Mouse (Mus musculus) midbrain, embryonic 16.5 days (tissue): ENCODE measurements around the gene Hacd3. TPM values are rescaled to one million over a fixed set of nuclear protein-coding genes. Genes with fewer than 3 reads are reported as not detected.

Source experiments
- ATAC-seq: fragments of 200-750 bp; cut with Nextera tagmentation; 2 replicates; pipeline ENCODE4 v1.8.0; 2017; ENCODE audit warnings: moderate TSS enrichment
- H3K27ac ChIP-seq: fragments of 300-500 bp; sonication (generic); 2 replicates; pipeline ENCODE4 v1.5.1; 2014; ENCODE audit warnings: mild to moderate bottlenecking, low read length, mixed read lengths
- H3K27me3 ChIP-seq: fragments of 300-500 bp; sonication (generic); 2 replicates; pipeline ENCODE4 v1.6.1; 2014; ENCODE audit warnings: low read depth, low read length, mixed read lengths; ENCODE audit not compliant: control insufficient read depth, insufficient read depth
- H3K36me3 ChIP-seq: fragments of 300-500 bp; sonication (generic); 2 replicates; pipeline ENCODE4 v1.6.1; 2014; ENCODE audit warnings: mild to moderate bottlenecking, low read length, moderate library complexity, mixed read lengths; ENCODE audit not compliant: control insufficient read depth, insufficient read depth
- H3K4me1 ChIP-seq: fragments of 300-500 bp; sonication (generic); 2 replicates; pipeline ENCODE4 v1.6.1; 2014; ENCODE audit warnings: mild to moderate bottlenecking, low read length, mixed read lengths; ENCODE audit not compliant: control insufficient read depth, insufficient read depth
- H3K4me2 ChIP-seq: fragments of 300-500 bp; sonication (generic); 2 replicates; pipeline ENCODE4 v1.6.1; 2014; ENCODE audit warnings: mild to moderate bottlenecking, low read length, mixed read lengths
- H3K4me3 ChIP-seq: fragments of 300-500 bp; sonication (generic); 2 replicates; pipeline ENCODE4 v1.5.1; 2014; ENCODE audit warnings: low read depth, mild to moderate bottlenecking, low read length, moderate library complexity, mixed read lengths
- H3K9ac ChIP-seq: fragments of 300-500 bp; sonication (generic); 2 replicates; pipeline ENCODE4 v1.6.1; 2014; ENCODE audit warnings: low read depth, low read length, mixed read lengths
- H3K9me3 ChIP-seq: fragments of 300-500 bp; sonication (generic); replicated peaks from 2 replicates; pipeline ENCODE4 v1.6.1; 2014; ENCODE audit warnings: mild to moderate bottlenecking, low read length, mixed read lengths; ENCODE audit not compliant: control insufficient read depth, poor library complexity, severe bottlenecking
- WGBS: fragments of 180-500 bp; shearing (Covaris S2); extraction: QIAGEN DNeasy Blood & Tissue Kit; methylation state at CpG from one replicate; pipeline ENCODE4 v1.1.7; 2014; 5-methylcytosine and 5-hydroxymethylcytosine counted together
- polyA plus RNA-seq: library from polyadenylated mRNA; unstranded; fragments of >200 nt; fragmentation: Nextera tagmentation; extraction: Ambion mirVana; gene quantifications from 2 replicates; pipeline ENCODE4 v1.2.1, GENCODE M21; 2015

Hacd3 gene
- polyA plus RNA-seq, 1 experiment from 2014 or later, result 246 TPM

DNA sequence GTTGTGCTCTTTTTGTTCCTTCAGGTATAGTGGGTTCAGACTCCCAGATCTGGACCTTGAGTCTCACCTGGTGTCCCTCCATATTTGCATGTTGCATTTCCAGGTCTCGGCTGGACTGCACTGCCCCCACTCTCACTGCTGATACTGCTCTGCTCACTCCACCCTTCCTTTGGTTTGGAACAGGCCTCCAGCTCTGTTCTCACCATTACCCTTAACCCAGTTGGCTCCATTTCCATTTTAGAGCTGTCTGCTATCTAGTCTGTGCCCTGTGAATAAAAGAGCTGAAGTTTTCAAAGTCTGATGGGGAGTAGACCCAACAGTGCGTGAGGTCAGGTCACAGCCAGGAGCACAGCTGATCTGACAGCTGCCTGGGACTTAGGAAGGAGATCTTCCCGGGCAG lies 40.9 kb downstream of the Hacd3 start:
- 77% methylated on average over 3 of the region's 3 CpGs for WGBS
- no peak overlapping the region for H3K27ac ChIP-seq
- no peak overlapping the region for H3K9ac ChIP-seq
- no peak overlapping the region for H3K4me2 ChIP-seq
- no peaks in the 10 kb centered on the region for H3K27me3 ChIP-seq
- H3K4me3 ChIP-seq, result no peak overlapping the region
- no peaks in the 10 kb centered on the region for H3K4me1 ChIP-seq
- no peaks in the 10 kb centered on the region for H3K9me3 ChIP-seq
- H3K36me3 ChIP-seq, result peaks cover 23% of the 10 kb centered on the region
- ATAC-seq, result no peak

DNA sequence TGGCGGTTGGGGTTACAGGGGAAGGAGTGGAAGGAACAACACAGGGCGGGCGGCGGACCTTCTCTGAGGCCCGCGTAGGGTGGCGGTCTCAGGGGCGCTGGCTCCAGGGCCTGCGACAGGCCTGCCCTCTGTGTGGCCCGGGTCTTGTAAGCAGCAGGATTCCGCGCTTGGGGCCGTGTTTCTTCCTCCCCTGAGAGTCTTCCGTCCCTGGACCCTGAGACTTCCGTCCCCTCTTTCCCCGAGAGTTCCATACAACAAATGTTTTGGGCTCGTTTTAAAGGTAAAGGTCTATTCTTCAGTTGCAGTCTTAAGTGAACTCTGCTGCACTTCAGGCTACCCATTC lies 60.5 kb downstream of the Hacd3 start:
- H3K4me1 ChIP-seq, result peaks cover 11% of the 10 kb centered on the region
- no peaks in the 10 kb centered on the region for H3K27me3 ChIP-seq
- ATAC-seq, result peak; percentile 79
- H3K4me3 ChIP-seq, result peak overlapping the region; percentile 89
- peaks cover 8% of the 10 kb centered on the region; the same call in 1 of the 2 replicates for H3K36me3 ChIP-seq
- 0% methylated on average over 15 of the region's 17 CpGs for WGBS
- peak overlapping the region; percentile 95 for H3K9ac ChIP-seq
- peak overlapping the region; percentile 89 for H3K4me2 ChIP-seq
- H3K9me3 ChIP-seq, result no peaks in the 10 kb centered on the region
- H3K27ac ChIP-seq, result peak overlapping the region; percentile 88

DNA sequence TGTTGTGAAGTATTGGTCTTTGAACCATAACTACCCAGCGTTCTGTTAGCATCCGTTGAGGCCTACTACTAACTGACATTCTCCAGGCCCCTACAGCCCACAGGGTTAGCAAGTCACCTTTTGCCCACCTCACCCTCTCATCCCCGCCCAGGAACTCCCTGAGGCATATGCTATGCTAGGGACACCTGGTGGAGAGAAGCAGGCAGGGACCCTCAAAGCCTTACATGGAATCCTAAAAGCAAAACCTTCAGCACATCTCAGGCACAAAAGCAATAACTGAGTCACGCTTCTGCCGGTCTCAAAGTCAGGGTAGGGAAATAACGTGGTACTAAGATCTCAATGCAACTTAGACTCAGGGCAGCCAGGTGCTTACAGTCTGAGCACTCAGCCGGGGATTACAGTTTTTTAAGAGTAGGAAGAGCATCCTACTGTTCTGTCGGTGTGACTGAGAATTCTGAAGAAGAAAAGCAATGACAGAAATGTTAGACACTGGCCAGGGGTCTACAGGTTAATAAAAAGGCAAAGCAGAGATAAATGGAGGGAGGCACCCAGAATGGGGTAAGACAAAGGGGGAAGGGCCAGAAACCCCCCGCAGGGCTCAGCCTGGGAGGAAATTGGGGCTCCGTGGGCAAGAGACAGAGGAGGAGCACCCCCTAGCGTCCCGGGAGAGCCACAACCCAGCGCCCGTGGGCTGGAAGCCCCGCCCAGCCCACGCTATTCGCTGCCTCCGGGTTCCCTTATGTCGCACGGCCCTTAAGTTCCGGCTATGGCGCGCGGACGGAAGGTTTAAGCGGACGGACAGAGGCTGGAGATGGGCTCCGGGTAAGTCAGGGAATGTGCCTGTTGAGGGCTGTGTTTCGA lies 61.1 kb downstream of the Hacd3 start, which contains the start of gene Ints14:
Gene Ints14 (plus strand): TSS at position 789 of the 861 bp plus-strand sequence.
- peaks cover 8% of the 10 kb centered on the region; the same call in 1 of the 2 replicates for H3K36me3 ChIP-seq
- 5% methylated on average over 27 of the region's 29 CpGs for WGBS
- H3K4me2 ChIP-seq, result peak within 1 kb of the TSS; percentile 89
- H3K27me3 ChIP-seq, result no peaks in the 10 kb centered on the region
- no peaks in the 10 kb centered on the region for H3K9me3 ChIP-seq
- peak within 1 kb of the TSS; percentile 89 for H3K4me3 ChIP-seq
- peak within 1 kb of the TSS; percentile 88 for H3K27ac ChIP-seq
- peak; percentile 97 for ATAC-seq
- H3K9ac ChIP-seq, result peak within 1 kb of the TSS; percentile 95
- H3K4me1 ChIP-seq, result peaks cover 11% of the 10 kb centered on the region

DNA sequence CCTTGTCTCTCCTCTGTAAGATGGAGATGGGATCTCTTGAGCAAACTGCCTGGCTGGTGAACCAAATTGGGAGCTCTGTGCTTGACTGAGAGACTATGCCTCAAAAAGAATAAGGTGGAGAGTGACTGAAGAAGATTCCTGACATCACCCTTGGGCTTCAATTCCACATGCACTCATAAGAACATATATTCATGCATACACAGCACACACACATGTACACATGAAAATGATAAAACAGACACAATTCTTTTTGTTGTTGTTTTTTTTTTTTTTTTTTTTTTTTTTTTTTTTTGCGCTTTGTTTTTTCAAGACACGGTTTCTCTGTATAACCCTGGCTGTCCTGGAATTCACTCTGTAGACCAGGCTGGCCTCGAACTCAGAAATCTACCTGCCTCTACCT lies 64.2 kb downstream of the Hacd3 start:
- no peak for ATAC-seq
- Histone ChIP-seq H3K4me3 (no peak overlapping the region), H3K4me2 (no peak overlapping the region), H3K27me3 (no peaks in the 10 kb centered on the region), H3K9ac (no peak overlapping the region), H3K36me3 (no peaks in the 10 kb centered on the region), H3K27ac (no peak overlapping the region), H3K9me3 (no peaks in the 10 kb centered on the region), H3K4me1 (peaks cover 17% of the 10 kb centered on the region)
- 88% methylated on average over 3 of the region's 3 CpGs for whole genome bisulfite sequencing

DNA sequence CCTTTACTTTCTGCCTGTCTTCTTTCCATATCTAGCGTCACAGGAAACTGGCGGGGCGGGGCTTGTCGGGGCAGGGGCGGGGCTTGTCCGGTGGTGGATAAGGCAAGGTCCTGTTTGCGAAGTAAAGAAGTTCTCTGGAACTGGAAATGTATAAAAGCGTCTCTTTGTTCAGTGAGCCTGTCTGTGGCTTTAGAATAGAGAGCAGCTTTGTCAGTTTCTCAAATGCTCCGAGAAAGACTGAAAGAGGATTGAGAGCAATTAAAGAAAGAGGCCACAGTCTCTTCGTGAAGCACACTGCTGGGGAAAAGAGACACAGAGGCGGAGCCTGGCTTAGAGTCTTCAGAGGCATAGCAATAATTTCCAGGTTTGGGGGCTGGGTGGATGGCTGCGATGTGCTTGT lies 65.2 kb downstream of the Hacd3 start:
- no peak overlapping the region for H3K4me3 ChIP-seq
- 26% methylated on average over 12 of the region's 12 CpGs for WGBS
- no peaks in the 10 kb centered on the region for H3K9me3 ChIP-seq
- no peaks in the 10 kb centered on the region for H3K27me3 ChIP-seq
- no peak overlapping the region for H3K9ac ChIP-seq
- H3K4me1 ChIP-seq, result peaks cover 16% of the 10 kb centered on the region
- H3K36me3 ChIP-seq, result no peaks in the 10 kb centered on the region
- H3K27ac ChIP-seq, result no peak overlapping the region
- no peak for ATAC-seq
- H3K4me2 ChIP-seq, result peak overlapping the region; percentile 8; the same call in 1 of the 2 replicates

DNA sequence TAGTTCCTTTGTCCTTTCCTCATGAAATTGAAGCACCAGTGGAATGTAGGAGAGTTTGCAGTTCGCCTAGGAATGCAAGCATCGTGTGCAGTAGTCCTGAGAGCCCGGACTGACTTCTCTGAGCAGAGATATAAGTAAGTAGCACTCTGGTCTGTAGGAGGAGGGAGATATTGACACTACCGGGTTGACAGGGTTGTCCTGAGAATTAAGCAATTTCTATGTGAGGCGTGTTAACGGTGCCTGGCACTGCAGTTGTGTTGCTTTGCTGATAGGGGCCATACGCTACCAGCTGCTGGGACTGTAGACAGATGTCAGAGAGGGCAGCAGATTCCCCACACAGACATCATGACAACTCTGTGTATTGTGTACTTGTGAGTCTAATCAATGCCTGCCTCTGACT lies 68.3 kb downstream of the Hacd3 start:
- Histone ChIP-seq H3K27me3 (no peaks in the 10 kb centered on the region), H3K9ac (no peak overlapping the region), H3K4me1 (peaks cover 11% of the 10 kb centered on the region), H3K36me3 (no peaks in the 10 kb centered on the region), H3K4me3 (no peak overlapping the region), H3K9me3 (no peaks in the 10 kb centered on the region), H3K27ac (no peak overlapping the region), H3K4me2 (no peak overlapping the region)
- WGBS, result 83% methylated on average over 7 of the region's 7 CpGs
- ATAC-seq, result no peak

DNA sequence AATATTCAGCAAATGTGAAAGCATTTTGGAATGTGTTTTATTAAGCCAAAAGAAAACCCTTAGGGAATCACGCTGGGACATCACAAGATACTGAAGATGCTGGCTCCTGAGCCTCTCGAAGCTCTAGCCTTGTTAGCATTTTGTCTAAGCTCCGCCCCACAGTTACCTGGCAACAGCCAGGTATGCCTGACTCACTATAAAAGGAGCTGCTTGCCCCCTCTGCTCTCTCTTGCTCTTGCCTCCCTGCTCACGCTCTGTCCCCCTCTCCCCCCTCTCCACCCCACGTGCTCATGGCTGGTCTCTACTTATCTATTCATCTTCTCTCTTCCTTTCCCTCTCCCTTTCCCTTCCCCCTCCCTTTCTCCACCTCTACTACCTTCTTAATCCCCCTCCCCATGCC lies 69.4 kb downstream of the Hacd3 start:
- peak overlapping the region; percentile 9; the same call in 1 of the 2 replicates for H3K4me2 ChIP-seq
- H3K27me3 ChIP-seq, result no peaks in the 10 kb centered on the region
- H3K9me3 ChIP-seq, result no peaks in the 10 kb centered on the region
- no peak overlapping the region for H3K4me3 ChIP-seq
- H3K4me1 ChIP-seq, result peaks cover 11% of the 10 kb centered on the region
- no peak overlapping the region for H3K9ac ChIP-seq
- peak; percentile 32; the same call in 1 of the 2 replicates for ATAC-seq
- H3K27ac ChIP-seq, result no peak overlapping the region
- H3K36me3 ChIP-seq, result no peaks in the 10 kb centered on the region
- WGBS, result 12% methylated on average over 5 of the region's 5 CpGs

DNA sequence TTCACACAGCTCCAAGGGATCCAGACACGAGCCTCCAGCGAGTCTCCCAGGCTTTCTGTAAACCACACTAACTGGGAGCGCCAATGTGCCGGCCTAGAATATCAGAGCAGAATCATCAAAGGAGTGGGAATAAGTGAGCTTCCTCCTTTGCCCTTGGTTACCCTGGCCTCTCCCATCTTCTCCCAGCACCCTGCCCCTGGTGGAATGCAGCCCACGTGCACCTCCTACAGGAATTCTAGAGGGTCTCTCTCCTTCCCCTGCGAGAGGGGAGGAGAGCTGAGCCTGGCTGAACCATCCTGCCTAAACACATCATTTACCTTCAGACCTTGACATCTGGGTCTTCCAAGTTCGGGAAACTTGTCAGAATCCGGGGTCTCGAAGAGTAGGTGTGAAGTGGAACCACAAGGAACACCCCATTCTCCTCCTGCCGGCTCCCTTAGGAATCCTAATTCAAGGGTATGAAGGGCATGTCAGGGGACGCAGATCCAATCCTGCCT lies 70.3 kb downstream of the Hacd3 start, which contains the start of gene Slc24a1:
Gene Slc24a1 (minus strand): TSS at position 447 of the 497 bp plus-strand sequence.
- Histone ChIP-seq H3K27me3 (no peaks in the 10 kb centered on the region), H3K4me2 (peak within 1 kb of the TSS; percentile 9; the same call in 1 of the 2 replicates), H3K9me3 (no peaks in the 10 kb centered on the region), H3K9ac (no peak within 1 kb of the TSS), H3K27ac (no peak within 1 kb of the TSS), H3K4me1 (peaks cover 11% of the 10 kb centered on the region), H3K4me3 (no peak within 1 kb of the TSS), H3K36me3 (no peaks in the 10 kb centered on the region)
- WGBS, result 35% methylated on average over 11 of the region's 11 CpGs
- no peak for ATAC-seq

DNA sequence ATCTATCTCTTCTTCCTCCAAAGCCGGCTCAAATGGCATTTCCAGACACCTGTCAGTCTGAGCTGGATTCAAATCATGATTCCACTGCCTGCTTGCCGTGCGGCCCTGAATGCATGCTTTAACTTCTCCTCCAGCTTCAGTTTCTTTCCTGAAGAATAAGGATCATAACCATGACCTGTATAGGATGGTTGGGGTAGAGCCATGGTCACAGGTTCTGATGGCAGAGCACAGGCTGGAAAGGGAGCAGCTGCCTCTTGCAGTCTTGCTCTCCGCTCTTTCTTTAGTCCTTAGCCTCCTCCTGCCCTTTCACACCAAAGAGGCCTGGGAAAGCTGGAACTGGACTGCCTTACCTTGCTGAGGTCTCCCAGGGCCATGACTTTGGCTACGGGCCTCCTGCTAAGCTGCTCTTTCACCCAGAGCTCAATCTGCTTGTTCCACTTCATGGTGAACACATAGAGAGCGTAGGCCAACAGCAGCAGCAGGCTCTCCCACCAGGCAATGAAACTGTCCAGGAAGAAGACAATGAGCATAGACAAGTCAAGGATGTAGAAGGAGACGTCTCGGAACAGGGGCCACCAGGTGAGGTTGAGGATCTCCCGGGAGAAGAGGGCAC lies 73.9 kb downstream of the Hacd3 start:
- H3K9ac ChIP-seq, result no peak overlapping the region
- no peak for ATAC-seq
- no peak overlapping the region for H3K27ac ChIP-seq
- H3K36me3 ChIP-seq, result no peaks in the 10 kb centered on the region
- H3K9me3 ChIP-seq, result no peaks in the 10 kb centered on the region
- 86% methylated on average over 9 of the region's 9 CpGs for WGBS
- H3K27me3 ChIP-seq, result no peaks in the 10 kb centered on the region
- H3K4me1 ChIP-seq, result peaks cover 8% of the 10 kb centered on the region
- H3K4me2 ChIP-seq, result no peak overlapping the region
- no peak overlapping the region for H3K4me3 ChIP-seq
